Mouse (Mus musculus) hindbrain, embryonic 10.5 days (tissue): ENCODE data around the gene Krt6b. TPM values are rescaled to one million over a fixed set of nuclear protein-coding genes. Genes with fewer than 3 reads are reported as not detected.
"Not testable (repeated sequence)": the region's sequence is repeated elsewhere in the genome, so short reads cannot be mapped to it uniquely, and the experiment has no call there.

Source experiments
- DNase-seq: peaks from one replicate; pipeline ENCODE4 v3.0.0-alpha.2; 2017; ENCODE audit warnings: low spot score
- H3K27ac ChIP-seq: fragments of 300-500 bp; sonication (generic); 2 replicates; pipeline ENCODE4 v1.5.1; 2016; ENCODE audit warnings: mild to moderate bottlenecking, moderate library complexity
- H3K27me3 ChIP-seq: fragments of 300-500 bp; sonication (generic); 2 replicates; pipeline ENCODE4 v1.6.1; 2016; ENCODE audit warnings: mild to moderate bottlenecking; ENCODE audit not compliant: poor library complexity, insufficient read depth, severe bottlenecking
- H3K36me3 ChIP-seq: fragments of 300-500 bp; sonication (generic); 2 replicates; pipeline ENCODE4 v1.6.1; 2016; ENCODE audit warnings: mild to moderate bottlenecking, moderate library complexity
- H3K4me1 ChIP-seq: fragments of 300-500 bp; sonication (generic); replicated peaks from 2 replicates; pipeline ENCODE4 v1.6.1; 2016; ENCODE audit warnings: mild to moderate bottlenecking
- H3K4me3 ChIP-seq: fragments of 300-500 bp; sonication (generic); 2 replicates; pipeline ENCODE4 v1.5.1; 2016; ENCODE audit warnings: mild to moderate bottlenecking, moderate library complexity
- H3K9me3 ChIP-seq: fragments of 300-500 bp; sonication (generic); 2 replicates; pipeline ENCODE4 v1.6.1; 2016; ENCODE audit warnings: mild to moderate bottlenecking, moderate library complexity
- WGBS: fragments of 180-500 bp; shearing (Covaris S2); methylation state at CpG from one replicate; pipeline ENCODE4 v1.1.7; 2016; 5-methylcytosine and 5-hydroxymethylcytosine counted together
- polyA plus RNA-seq: library from polyadenylated mRNA; unstranded; fragments of >200 nt; fragmentation: Nextera tagmentation; extraction: Ambion mirVana; gene quantifications from 2 replicates; pipeline ENCODE4 v1.2.1, GENCODE M21; 2016

Krt6b gene
- polyA plus RNA-seq, 1 experiment from 2014 or later = not detected

DNA sequence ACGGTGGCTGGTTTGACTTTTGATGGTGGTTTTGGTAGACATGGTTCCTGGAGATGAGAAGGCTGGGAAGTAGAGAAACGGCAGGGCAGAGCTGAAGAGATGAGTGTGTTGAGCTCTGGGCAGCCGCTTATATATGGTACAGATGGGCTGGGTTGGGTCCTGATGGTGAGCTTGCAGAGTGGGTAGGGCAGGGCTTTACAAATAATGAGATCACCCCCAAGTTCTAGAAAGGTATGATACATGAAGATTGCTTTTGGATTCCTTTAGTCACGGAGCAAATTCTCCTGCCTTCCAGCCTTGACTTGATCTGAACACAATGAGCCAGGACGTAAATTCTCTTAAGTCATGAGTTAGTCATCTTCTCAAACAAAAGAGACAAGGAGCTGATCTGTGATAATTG, 14.1 kb upstream of the Krt6b start, which contains the start of gene Krt6a:
TSS of gene Krt6a (minus strand) at position 101 of the 400 bp plus-strand sequence.
- WGBS = 85% methylated on average over 5 of the region's 5 CpGs
- DNase-seq = no peak
- no peak within 1 kb of the TSS for H3K4me3 ChIP-seq
- H3K27me3 ChIP-seq = no peaks in the 10 kb centered on the region
- no peaks in the 10 kb centered on the region for H3K4me1 ChIP-seq
- H3K27ac ChIP-seq = no peak within 1 kb of the TSS
- H3K36me3 ChIP-seq = no peaks in the 10 kb centered on the region
- H3K9me3 ChIP-seq = no peaks in the 10 kb centered on the region

DNA sequence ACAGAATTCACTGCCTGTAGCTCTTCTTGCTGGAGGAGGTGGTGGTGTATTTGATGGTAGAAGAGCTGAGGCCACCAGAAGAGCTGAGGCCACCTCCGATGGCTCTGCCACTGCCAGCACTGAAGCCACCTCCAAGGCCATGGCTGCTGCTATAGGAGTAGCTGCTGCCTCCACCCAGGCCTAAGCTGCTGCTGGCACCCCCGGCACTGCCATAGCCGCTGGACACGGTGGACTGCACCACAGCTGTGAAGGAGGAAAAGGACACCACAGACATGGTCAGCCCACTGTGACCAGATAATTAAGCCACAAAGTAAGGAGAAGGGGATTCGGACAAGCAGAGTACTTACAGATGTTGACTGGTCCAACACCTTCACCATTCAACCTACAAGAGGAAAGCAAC, 10.4 kb upstream of the Krt6b start:
- H3K9me3 ChIP-seq = not testable (repeated sequence)
- 91% methylated on average over 5 of the region's 5 CpGs for WGBS

DNA sequence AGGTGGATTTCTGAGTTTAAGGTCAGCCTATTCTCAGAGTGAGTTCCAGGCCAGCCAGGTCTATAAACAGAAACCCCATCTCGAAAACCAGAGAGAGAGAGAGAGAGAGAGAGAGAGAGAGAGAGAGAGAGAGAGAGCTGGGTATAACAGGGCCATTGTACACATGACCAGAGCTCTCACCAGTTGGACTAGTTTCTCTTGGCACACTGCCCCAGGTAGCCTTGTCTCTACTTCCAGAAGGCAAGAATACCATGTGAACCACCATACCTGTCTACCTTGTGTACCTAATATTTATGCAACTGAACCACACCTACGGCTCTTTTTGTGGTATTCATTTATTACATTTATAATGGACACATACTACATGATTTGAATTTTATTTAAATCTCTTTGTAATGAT, 8.1 kb upstream of the Krt6b start:
- H3K9me3 ChIP-seq = no peaks in the 10 kb centered on the region
- H3K4me3 ChIP-seq = no peak overlapping the region
- 72% methylated on average over 2 of the region's 2 CpGs for WGBS
- H3K27me3 ChIP-seq = no peaks in the 10 kb centered on the region
- H3K4me1 ChIP-seq = no peaks in the 10 kb centered on the region
- H3K27ac ChIP-seq = no peak overlapping the region
- no peak for DNase-seq
- H3K36me3 ChIP-seq = no peaks in the 10 kb centered on the region

More for the DNA sequence above, 10.4 kb upstream of the Krt6b start:
- H3K4me1 ChIP-seq, H3K36me3 ChIP-seq, H3K27ac ChIP-seq, H3K4me3 ChIP-seq, DNase-seq, H3K27me3 ChIP-seq: not testable (repeated sequence)

DNA sequence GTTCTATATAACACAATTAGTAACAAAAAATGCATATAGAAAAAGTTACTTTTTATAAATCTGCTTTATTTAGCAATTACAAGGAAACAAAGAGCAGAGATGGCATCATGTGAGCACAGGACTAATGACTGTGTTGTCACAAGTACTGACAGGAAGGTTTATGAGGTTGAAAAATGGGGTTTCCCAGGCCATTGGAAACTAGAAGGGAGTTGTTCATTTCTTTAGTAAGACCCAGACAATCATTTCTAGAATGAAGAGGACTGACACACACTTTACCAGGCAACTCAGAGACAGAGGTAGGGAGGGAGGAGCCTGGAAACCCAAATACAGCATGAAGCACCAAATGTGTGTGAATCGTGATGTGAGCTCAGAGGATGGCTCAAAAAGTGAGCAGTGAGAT, 4.1 kb downstream of the Krt6b start:
- no peak overlapping the region for H3K27ac ChIP-seq
- no peaks in the 10 kb centered on the region for H3K36me3 ChIP-seq
- no peaks in the 10 kb centered on the region for H3K9me3 ChIP-seq
- no peak for DNase-seq
- no peak overlapping the region for H3K4me3 ChIP-seq
- H3K4me1 ChIP-seq = no peaks in the 10 kb centered on the region
- 95% methylated on average over 1 of the region's 1 CpGs for WGBS
- H3K27me3 ChIP-seq = no peaks in the 10 kb centered on the region

DNA sequence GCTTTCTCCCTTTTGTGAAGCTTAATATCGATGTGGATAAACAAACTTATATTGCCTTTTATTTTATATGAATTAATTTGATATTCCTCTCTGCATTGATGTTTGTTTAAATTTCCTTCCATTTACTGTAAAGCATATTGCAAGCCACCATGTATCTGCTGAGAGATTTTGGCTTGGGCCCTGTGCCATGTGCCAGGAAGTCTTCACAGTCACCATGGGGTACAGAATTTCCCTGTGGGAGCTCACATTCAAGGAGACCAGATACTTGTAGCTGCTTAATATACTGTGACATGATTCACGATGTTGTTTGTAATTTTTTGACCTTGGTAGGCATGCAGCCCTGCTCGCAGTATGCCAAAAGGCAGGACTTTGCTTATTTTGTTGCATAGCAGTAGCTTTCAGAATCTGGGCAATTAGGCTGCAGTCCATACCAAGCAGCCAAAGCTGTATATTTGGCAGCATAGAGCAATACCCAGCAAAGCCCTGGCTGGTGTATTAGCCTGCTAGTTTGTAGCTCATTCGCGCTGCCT, 27.3 kb downstream of the Krt6b start:
- DNase-seq = no peak

DNA sequence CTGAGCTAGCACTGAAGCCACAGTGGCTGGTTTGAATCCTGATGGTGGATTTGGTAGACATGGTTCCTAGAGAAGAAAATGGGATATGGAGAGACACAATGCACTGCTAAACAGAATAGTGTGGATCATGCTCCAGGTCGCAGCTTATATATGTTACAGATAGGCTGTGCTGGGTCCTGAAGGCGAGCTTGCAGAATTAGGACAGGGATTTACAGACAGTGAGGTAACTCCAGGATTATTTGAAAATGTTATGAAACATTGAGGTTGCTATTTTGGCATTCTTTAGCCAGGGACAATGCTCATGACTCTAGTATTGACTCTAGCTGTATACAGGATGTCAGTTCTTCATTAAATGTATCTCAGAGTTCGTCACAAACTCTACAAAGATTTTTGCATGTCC, 32.8 kb downstream of the Krt6b start, which contains the start of gene Gm5478:
TSS of gene Gm5478 (minus strand) at position 101 of the 400 bp plus-strand sequence.
- 82% methylated on average over 3 of the region's 3 CpGs for WGBS
- Histone ChIP-seq H3K4me1 (no peaks in the 10 kb centered on the region), H3K9me3 (no peaks in the 10 kb centered on the region), H3K36me3 (no peaks in the 10 kb centered on the region), H3K27ac (no peak within 1 kb of the TSS), H3K27me3 (no peaks in the 10 kb centered on the region), H3K4me3 (no peak within 1 kb of the TSS)
- no peak for DNase-seq

More for the DNA sequence above, 27.3 kb downstream of the Krt6b start:
- H3K27me3 ChIP-seq = no peaks in the 10 kb centered on the region
- H3K4me1 ChIP-seq = no peaks in the 10 kb centered on the region
- no peak overlapping the region for H3K4me3 ChIP-seq
- H3K27ac ChIP-seq = no peak overlapping the region
- H3K36me3 ChIP-seq = no peaks in the 10 kb centered on the region
- WGBS = 89% methylated on average over 5 of the region's 5 CpGs
- no peaks in the 10 kb centered on the region for H3K9me3 ChIP-seq

DNA sequence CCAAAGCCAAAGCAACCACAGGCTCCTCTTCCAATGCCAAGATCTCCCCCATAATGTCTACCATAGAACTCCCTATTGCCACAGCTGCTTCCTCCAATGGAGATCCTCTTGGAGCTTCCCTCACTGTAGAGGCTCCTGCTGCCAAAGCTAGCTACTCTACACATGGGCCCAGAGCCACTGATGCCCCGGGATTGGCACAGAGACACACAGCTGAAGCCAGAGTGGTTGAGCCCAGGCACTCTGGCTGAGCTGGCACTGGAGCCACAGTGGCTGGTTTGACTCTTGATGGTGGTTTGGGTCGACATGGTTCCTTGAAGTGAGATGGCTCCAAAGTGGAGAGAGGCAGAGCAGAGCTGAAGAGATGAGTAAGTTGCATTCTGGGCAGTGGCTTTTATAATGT, 52.2 kb downstream of the Krt6b start, which contains the start of gene Gm5414:
TSS of gene Gm5414 (minus strand) at position 305 of the 400 bp plus-strand sequence.
- 75% methylated on average over 2 of the region's 2 CpGs for WGBS
- Histone ChIP-seq H3K4me3 (no peak within 1 kb of the TSS), H3K9me3 (no peaks in the 10 kb centered on the region), H3K27ac (no peak within 1 kb of the TSS), H3K36me3 (no peaks in the 10 kb centered on the region), H3K4me1 (no peaks in the 10 kb centered on the region), H3K27me3 (no peaks in the 10 kb centered on the region)
- DNase-seq = no peak

Other genes starting within 250 kb of the Krt6b start
- 0.10 TPM in 1 of 2 replicates, not detected in the other for gene Krt87, start 241.5 kb downstream of the Krt6b start, polyA plus RNA-seq
- not detected in 2 replicates for gene Krt88, start 232.5 kb downstream of the Krt6b start, polyA plus RNA-seq
- not detected in 2 replicates for gene Krt81, start 216.5 kb downstream of the Krt6b start, polyA plus RNA-seq
- gene Krt86, start 206.8 kb downstream of the Krt6b start, polyA plus RNA-seq = not detected in 2 replicates
- gene Krt83, start 188.8 kb downstream of the Krt6b start, polyA plus RNA-seq = not detected in 2 replicates
- gene Gm49425, start 163.0 kb downstream of the Krt6b start, polyA plus RNA-seq = not detected in 2 replicates
- not detected in 2 replicates for gene Krt84, start 147.5 kb downstream of the Krt6b start, polyA plus RNA-seq
- gene Krt82, start 129.6 kb downstream of the Krt6b start, polyA plus RNA-seq = not detected in 2 replicates
- gene Krt90, start 117.3 kb downstream of the Krt6b start, polyA plus RNA-seq = 0.22 and 0.30 TPM in 2 replicates
- gene Krt75, start 106.4 kb downstream of the Krt6b start, polyA plus RNA-seq = 0.08 TPM in 1 of 2 replicates, not detected in the other
- gene Gm5414, start 52.1 kb downstream of the Krt6b start, polyA plus RNA-seq = not detected in 2 replicates
- gene Gm5478, start 32.9 kb downstream of the Krt6b start, polyA plus RNA-seq = not detected in 2 replicates
- gene Krt6a, start 14.0 kb upstream of the Krt6b start, polyA plus RNA-seq = not detected in 2 replicates
- 0.16 and 2.1 TPM in 2 replicates for gene Krt5, start 32.6 kb upstream of the Krt6b start, polyA plus RNA-seq
- not detected in 2 replicates for gene Krt71, start 62.8 kb upstream of the Krt6b start, polyA plus RNA-seq
- not detected in 2 replicates for gene Krt72, start 106.2 kb upstream of the Krt6b start, polyA plus RNA-seq
- not detected in 2 replicates for gene Krt73, start 122.1 kb upstream of the Krt6b start, polyA plus RNA-seq
- gene Krt2, start 137.9 kb upstream of the Krt6b start, polyA plus RNA-seq = not detected in 2 replicates
- gene Krt1, start 170.5 kb upstream of the Krt6b start, polyA plus RNA-seq = 0.83 and 2.0 TPM in 2 replicates
- not detected in 2 replicates for gene Krt77, start 189.4 kb upstream of the Krt6b start, polyA plus RNA-seq
- gene Krt76, start 212.6 kb upstream of the Krt6b start, polyA plus RNA-seq = not detected in 2 replicates
- not detected in 2 replicates for gene Krt4, start 244.4 kb upstream of the Krt6b start, polyA plus RNA-seq